Mouse (Mus musculus) lung, embryonic 15.5 days (tissue): ENCODE measurements around the gene Abca2. TPM values are rescaled to one million over a fixed set of nuclear protein-coding genes. Genes with fewer than 3 reads are reported as not detected.

ENCODE experiments used
- ATAC-seq: fragments of 200-750 bp; cut with Nextera tagmentation; 2 replicates; pipeline ENCODE4 v1.8.0; 2017; ENCODE audit warnings: moderate number of reproducible peaks, borderline replicate concordance; ENCODE audit not compliant: low FRiP score, low TSS enrichment; ENCODE audit errors: extremely low read depth
- H3K27ac ChIP-seq: fragments of 300-500 bp; sonication (generic); 2 replicates; pipeline ENCODE4 v1.5.1; 2015; ENCODE audit warnings: moderate library complexity, mild to moderate bottlenecking, inconsistent platforms
- H3K27me3 ChIP-seq: fragments of 300-500 bp; sonication (generic); 2 replicates; pipeline ENCODE4 v1.6.1; 2015; ENCODE audit warnings: inconsistent platforms
- H3K36me3 ChIP-seq: fragments of 300-500 bp; sonication (generic); 2 replicates; pipeline ENCODE4 v1.6.1; 2015; ENCODE audit warnings: inconsistent platforms
- H3K4me1 ChIP-seq: fragments of 300-500 bp; sonication (generic); 2 replicates; pipeline ENCODE4 v1.6.1; 2015; ENCODE audit warnings: inconsistent platforms
- H3K4me2 ChIP-seq: fragments of 300-500 bp; sonication (generic); 2 replicates; pipeline ENCODE4 v1.6.1; 2015; ENCODE audit warnings: inconsistent platforms, mild to moderate bottlenecking, moderate library complexity
- H3K4me3 ChIP-seq: fragments of 300-500 bp; sonication (generic); 2 replicates; pipeline ENCODE4 v1.5.1; 2015; ENCODE audit warnings: mild to moderate bottlenecking, inconsistent platforms
- H3K9ac ChIP-seq: fragments of 300-500 bp; sonication (generic); 2 replicates; pipeline ENCODE4 v1.6.1; 2015; ENCODE audit warnings: inconsistent platforms
- H3K9me3 ChIP-seq: fragments of 300-500 bp; sonication (generic); 2 replicates; pipeline ENCODE4 v1.6.1; 2016; ENCODE audit warnings: inconsistent platforms
- WGBS: fragments of 180-500 bp; shearing (Covaris S2); methylation state at CpG from one replicate; pipeline ENCODE4 v1.1.7; 2015; 5-methylcytosine and 5-hydroxymethylcytosine counted together
- polyA plus RNA-seq: library from polyadenylated mRNA; unstranded; fragments of >200 nt; fragmentation: Nextera tagmentation; extraction: Ambion mirVana; gene quantifications from 2 replicates; pipeline ENCODE4 v1.2.1, GENCODE M21; 2015

The Abca2 gene
- polyA plus RNA-seq, 1 experiment from 2014 or later, result 4.5 TPM

GRCm38 (mm10) chr2:25467606-25468303 is 39.3 kb downstream of the Abca2 start:
- no peak overlapping the region for H3K4me2 ChIP-seq
- peaks cover 15% of the 10 kb centered on the region; the same call in 1 of the 2 replicates for H3K4me1 ChIP-seq
- H3K9ac ChIP-seq, result no peak overlapping the region
- H3K36me3 ChIP-seq, result no peaks in the 10 kb centered on the region
- no peak for ATAC-seq
- no peak overlapping the region for H3K4me3 ChIP-seq
- H3K9me3 ChIP-seq, result no peaks in the 10 kb centered on the region
- 66% methylated on average over 14 of the region's 14 CpGs for WGBS
- H3K27ac ChIP-seq, result no peak overlapping the region
- no peaks in the 10 kb centered on the region for H3K27me3 ChIP-seq

- Histone ChIP-seq H3K9me3 (no peaks in the 10 kb centered on the region), H3K4me2 (no peak overlapping the region), H3K9ac (no peak overlapping the region), H3K27me3 (no peaks in the 10 kb centered on the region), H3K27ac (peak overlapping the region; percentile 25), H3K4me1 (peaks cover 15% of the 10 kb centered on the region; the same call in 1 of the 2 replicates), H3K4me3 (no peak overlapping the region), H3K36me3 (no peaks in the 10 kb centered on the region)
- WGBS, result 63% methylated on average over 10 of the region's 10 CpGs
- ATAC-seq, result peak; percentile 36; the same call in 1 of the 2 replicates
Measured at GRCm38 (mm10) chr2:25468962-25469915, 40.7 kb downstream of the Abca2 start.

DNA sequence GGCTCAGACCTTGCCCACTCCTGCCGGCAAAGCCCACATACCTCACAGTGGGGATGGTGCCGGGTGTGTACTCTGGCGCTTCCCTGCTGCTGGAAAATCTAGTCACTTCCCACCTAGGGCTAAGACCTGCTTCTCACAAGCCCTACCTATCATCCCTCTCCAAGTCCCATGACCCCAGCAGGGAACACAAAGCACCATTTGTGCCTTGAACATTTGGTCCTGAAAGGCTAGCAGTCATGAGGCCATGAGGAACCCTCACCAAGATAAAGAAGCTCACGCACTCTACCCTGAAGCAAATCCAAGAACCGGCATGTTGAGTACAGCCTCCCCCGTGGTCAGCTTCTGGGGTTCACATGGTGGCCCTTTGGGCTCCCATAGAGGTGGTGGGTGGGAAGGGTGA is 41.5 kb downstream of the Abca2 start, which contains the start of gene Ptgds:
Gene Ptgds, minus strand, starts transcription at position 78 of the 400 bp plus-strand sequence.
- no peak within 1 kb of the TSS for H3K4me3 ChIP-seq
- H3K9ac ChIP-seq, result no peak within 1 kb of the TSS
- ATAC-seq, result no peak
- WGBS, result 33% methylated on average over 6 of the region's 6 CpGs
- no peak within 1 kb of the TSS for H3K4me2 ChIP-seq
- peaks cover 15% of the 10 kb centered on the region; the same call in 1 of the 2 replicates for H3K4me1 ChIP-seq
- H3K9me3 ChIP-seq, result no peaks in the 10 kb centered on the region
- H3K27me3 ChIP-seq, result no peaks in the 10 kb centered on the region
- peak within 1 kb of the TSS; percentile 25 for H3K27ac ChIP-seq
- no peaks in the 10 kb centered on the region for H3K36me3 ChIP-seq

DNA sequence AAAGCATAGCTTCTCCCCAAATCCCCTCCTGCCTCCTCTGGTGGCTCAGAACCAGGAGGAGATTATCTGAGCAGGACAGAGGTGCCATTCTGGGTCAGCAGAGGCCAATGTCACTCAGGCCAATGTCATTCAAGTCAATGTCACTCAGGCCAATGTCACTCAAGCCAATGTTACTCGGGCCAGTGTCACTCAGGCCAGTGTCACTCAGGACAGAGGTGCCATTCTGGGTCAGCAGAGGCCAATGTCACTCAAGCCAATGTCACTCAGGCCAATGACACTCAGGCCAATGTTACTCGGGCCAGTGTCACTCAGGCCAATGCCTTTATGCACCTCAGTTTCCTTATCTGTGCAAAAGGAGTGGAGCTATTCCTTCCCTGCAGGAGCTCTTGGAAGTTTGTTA is 44.0 kb downstream of the Abca2 start:
- Histone ChIP-seq H3K36me3 (no peaks in the 10 kb centered on the region), H3K27me3 (no peaks in the 10 kb centered on the region), H3K27ac (no peak overlapping the region), H3K4me2 (no peak overlapping the region), H3K4me1 (peaks cover 15% of the 10 kb centered on the region; the same call in 1 of the 2 replicates), H3K4me3 (no peak overlapping the region), H3K9me3 (no peaks in the 10 kb centered on the region), H3K9ac (no peak overlapping the region)
- 50% methylated on average over 2 of the region's 2 CpGs for WGBS
- no peak for ATAC-seq

- WGBS, result 82% methylated on average over 8 of the region's 8 CpGs
- ATAC-seq, result no peak
Measured at GRCm38 (mm10) chr2:25477541-25477940, 49.0 kb downstream of the Abca2 start.

DNA sequence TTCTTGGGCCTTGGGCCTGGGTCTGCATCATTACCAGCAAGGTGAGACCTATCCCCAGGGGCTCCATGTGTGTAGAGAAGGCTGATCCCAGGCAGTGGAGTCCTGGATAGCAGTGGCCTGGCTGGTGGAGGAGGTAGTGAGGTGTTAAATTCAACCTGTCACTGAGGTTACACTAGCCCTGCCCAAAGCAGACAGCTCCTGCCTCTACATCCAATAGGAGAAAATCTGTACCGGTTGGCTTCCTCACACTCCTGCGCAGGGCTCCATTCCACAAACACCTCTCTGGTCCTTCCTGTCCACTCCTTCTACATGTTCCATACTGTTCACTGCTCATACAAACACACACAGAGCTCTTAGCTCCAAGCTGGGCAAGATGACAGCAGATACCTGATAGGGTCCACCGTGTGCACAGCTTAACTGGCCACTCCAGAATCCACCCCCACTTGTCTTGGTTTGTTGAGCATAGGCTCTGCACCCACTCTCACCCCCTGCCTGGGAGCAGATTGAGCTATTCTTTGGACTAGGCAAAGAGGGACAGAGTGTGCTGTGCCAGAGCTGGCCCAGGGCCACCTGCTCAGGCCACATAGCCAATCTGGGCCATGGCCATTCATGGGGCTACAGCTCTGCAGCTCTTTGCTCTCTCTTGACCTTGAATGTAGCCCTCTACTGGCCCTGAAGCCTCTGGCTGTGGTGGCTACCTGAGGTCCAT is 49.6 kb downstream of the Abca2 start:
- no peaks in the 10 kb centered on the region for H3K27me3 ChIP-seq
- H3K4me2 ChIP-seq, result no peak overlapping the region
- no peaks in the 10 kb centered on the region for H3K4me1 ChIP-seq
- no peak overlapping the region for H3K9ac ChIP-seq
- no peak overlapping the region for H3K27ac ChIP-seq
- no peak overlapping the region for H3K4me3 ChIP-seq
- peak; percentile 16; the same call in 1 of the 2 replicates for ATAC-seq
- no peaks in the 10 kb centered on the region for H3K9me3 ChIP-seq
- H3K36me3 ChIP-seq, result no peaks in the 10 kb centered on the region
- 72% methylated on average over 3 of the region's 3 CpGs for WGBS

More at GRCm38 (mm10) chr2:25477541-25477940, 49.0 kb downstream of the Abca2 start:
- H3K36me3 ChIP-seq, result no peaks in the 10 kb centered on the region
- no peaks in the 10 kb centered on the region for H3K4me1 ChIP-seq
- H3K4me2 ChIP-seq, result no peak overlapping the region
- H3K27ac ChIP-seq, result no peak overlapping the region
- H3K27me3 ChIP-seq, result no peaks in the 10 kb centered on the region
- no peak overlapping the region for H3K4me3 ChIP-seq
- H3K9me3 ChIP-seq, result no peaks in the 10 kb centered on the region
- no peak overlapping the region for H3K9ac ChIP-seq

DNA sequence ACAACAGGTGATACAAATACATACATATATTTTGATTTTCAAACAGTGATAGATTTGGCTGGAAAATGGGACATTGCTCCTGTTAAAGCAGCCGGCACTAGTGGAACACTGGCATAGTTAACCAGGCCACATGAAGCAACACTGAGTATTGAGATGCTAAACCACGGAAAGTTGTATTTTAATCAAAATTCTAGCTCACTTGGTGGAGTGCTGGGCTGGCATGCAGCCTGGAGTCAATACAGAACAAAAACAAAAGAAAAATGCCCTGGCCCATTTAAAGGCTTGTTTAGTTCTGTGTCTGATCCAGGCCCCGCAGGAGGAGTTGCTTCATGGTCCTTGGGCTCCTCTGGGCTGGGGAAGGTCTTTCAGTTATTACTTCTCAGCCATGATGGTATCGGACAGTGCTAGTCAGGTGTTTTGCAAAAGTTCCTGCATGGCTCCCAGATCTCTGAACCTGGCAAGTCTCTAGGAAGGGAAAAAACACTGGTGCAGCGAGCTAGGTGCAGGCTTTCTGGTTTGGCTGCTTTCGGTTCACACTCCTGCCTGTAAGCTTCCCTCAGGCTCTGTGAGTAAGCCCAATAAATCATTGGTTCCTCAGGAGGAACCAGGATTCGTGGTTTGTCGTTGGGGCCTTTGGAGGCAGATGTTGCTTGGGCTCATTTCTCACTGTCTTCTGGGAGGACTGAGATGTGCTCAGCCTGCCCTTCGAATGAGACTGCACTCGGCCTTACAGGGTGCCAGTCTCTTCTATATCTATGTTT is 51.2 kb downstream of the Abca2 start:
- H3K36me3 ChIP-seq, result no peaks in the 10 kb centered on the region
- no peaks in the 10 kb centered on the region for H3K4me1 ChIP-seq
- no peak overlapping the region for H3K4me2 ChIP-seq
- ATAC-seq, result no peak
- whole genome bisulfite sequencing, result 64% methylated on average over 10 of the region's 10 CpGs
- H3K27me3 ChIP-seq, result no peaks in the 10 kb centered on the region
- H3K9ac ChIP-seq, result no peak overlapping the region
- no peaks in the 10 kb centered on the region for H3K9me3 ChIP-seq
- no peak overlapping the region for H3K27ac ChIP-seq
- no peak overlapping the region for H3K4me3 ChIP-seq

GRCm38 (mm10) chr2:25480541-25480940 is 52.0 kb downstream of the Abca2 start:
- Histone ChIP-seq H3K4me3 (no peak overlapping the region), H3K9ac (no peak overlapping the region), H3K9me3 (no peaks in the 10 kb centered on the region), H3K27ac (no peak overlapping the region), H3K4me1 (no peaks in the 10 kb centered on the region), H3K27me3 (no peaks in the 10 kb centered on the region), H3K36me3 (no peaks in the 10 kb centered on the region), H3K4me2 (no peak overlapping the region)
- no peak for ATAC-seq
- 85% methylated on average over 1 of the region's 1 CpGs for WGBS

DNA sequence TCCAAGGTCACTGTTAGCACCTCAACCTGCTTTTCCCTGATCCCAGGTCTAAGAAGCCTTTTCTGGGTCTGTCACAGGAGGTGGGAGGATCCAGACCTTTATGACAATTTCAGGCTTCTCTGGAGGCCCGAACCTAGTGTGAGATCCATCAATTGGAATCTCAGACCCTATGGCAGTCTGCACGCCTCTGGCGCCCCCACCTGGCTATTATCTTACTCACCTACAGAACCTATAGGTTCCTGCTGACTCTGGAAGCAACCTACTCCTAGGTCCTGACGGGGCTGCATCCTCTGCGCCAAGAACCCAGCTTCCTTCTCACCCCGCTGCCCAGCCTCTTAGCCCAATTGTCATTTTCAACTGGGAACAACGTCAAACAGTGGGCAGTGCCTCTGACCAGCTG is 54.5 kb downstream of the Abca2 start:
- Histone ChIP-seq H3K9ac (no peak overlapping the region), H3K27ac (no peak overlapping the region), H3K36me3 (no peaks in the 10 kb centered on the region), H3K9me3 (no peaks in the 10 kb centered on the region), H3K4me3 (no peak overlapping the region), H3K27me3 (no peaks in the 10 kb centered on the region), H3K4me2 (no peak overlapping the region), H3K4me1 (no peaks in the 10 kb centered on the region)
- no peak for ATAC-seq
- 20% methylated on average over 7 of the region's 7 CpGs for whole genome bisulfite sequencing

DNA sequence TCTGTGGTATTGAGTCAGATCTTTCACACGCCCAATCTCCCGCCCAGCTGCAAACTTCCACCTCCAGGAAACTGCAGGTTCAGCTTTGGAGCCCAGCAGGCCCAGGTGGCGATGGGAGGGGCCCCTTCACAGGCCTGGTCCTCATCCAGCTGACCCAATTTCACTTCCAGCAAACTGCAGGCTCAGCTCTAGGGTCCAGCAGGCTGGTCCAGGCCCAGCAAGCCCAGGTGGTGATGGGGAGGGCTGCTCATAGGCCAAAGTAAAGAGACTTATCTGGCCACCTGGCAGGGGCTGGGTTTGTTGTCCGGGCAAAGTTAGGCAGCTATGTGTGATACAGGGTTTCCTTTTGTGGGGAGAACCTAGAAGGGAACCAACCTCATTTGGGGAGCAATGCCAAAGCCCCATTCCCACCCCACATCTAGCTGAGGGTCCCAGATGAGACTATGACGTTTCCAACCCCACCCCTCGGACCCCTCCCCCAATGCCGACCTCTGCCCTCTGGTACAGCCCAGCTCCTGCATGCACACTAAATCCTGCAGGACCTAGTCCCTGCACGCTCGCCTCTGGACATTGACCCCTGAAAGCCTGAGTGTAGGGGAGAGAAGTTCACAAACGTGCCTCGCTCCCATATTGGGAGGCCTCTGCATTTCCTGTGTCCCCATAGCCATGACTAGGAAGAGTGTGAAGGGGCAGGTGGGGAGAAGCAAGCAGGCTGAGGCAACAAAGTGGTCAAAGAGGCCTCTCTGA is 56.6 kb downstream of the Abca2 start:
- H3K9me3 ChIP-seq, result no peaks in the 10 kb centered on the region
- WGBS, result 63% methylated on average over 11 of the region's 11 CpGs
- no peak for ATAC-seq
- no peak overlapping the region for H3K27ac ChIP-seq
- H3K4me2 ChIP-seq, result no peak overlapping the region
- no peaks in the 10 kb centered on the region for H3K4me1 ChIP-seq
- H3K36me3 ChIP-seq, result no peaks in the 10 kb centered on the region
- no peak overlapping the region for H3K4me3 ChIP-seq
- no peak overlapping the region for H3K9ac ChIP-seq
- H3K27me3 ChIP-seq, result no peaks in the 10 kb centered on the region
